Mouse (Mus musculus): ENCODE results near the gene Tmem209. TPM values are rescaled to one million over a fixed set of nuclear protein-coding genes. Genes with fewer than 3 reads are reported as not detected.

Tmem209 gene
- polyA plus RNA-seq, 1 experiment from 2014 or later, result 38.6 TPM

GRCm38 (mm10) chr6:30461755-30462344 is 47.7 kb downstream of the Tmem209 start:
- Histone ChIP-seq H3K27ac (ENCODE audit: low read depth, low read length) (no peak overlapping the region), H3K36me3 (ENCODE audit: control insufficient read depth, insufficient read depth, low read length) (no peaks in the 10 kb centered on the region), H3K9ac (ENCODE audit: low read length) (no peak overlapping the region), H3K27me3 (ENCODE audit: control insufficient read depth, insufficient read depth, low read length) (no peaks in the 10 kb centered on the region), H3K9me3 (ENCODE audit: control insufficient read depth, low read length) (no peaks in the 10 kb centered on the region), H3K4me3 (ENCODE audit: low read depth, low read length) (no peak overlapping the region), H3K4me1 (ENCODE audit: control insufficient read depth, insufficient read depth, low read length) (peaks cover 14% of the 10 kb centered on the region), H3K4me2 (ENCODE audit: low read depth) (no peak overlapping the region)
- ATAC-seq (ENCODE audit: insufficient read depth, low FRiP score, low TSS enrichment) (no peak), DNase-seq (ENCODE audit: low spot score) (no peak)
- 91% methylated on average over 12 of the region's 13 CpGs for WGBS

DNA sequence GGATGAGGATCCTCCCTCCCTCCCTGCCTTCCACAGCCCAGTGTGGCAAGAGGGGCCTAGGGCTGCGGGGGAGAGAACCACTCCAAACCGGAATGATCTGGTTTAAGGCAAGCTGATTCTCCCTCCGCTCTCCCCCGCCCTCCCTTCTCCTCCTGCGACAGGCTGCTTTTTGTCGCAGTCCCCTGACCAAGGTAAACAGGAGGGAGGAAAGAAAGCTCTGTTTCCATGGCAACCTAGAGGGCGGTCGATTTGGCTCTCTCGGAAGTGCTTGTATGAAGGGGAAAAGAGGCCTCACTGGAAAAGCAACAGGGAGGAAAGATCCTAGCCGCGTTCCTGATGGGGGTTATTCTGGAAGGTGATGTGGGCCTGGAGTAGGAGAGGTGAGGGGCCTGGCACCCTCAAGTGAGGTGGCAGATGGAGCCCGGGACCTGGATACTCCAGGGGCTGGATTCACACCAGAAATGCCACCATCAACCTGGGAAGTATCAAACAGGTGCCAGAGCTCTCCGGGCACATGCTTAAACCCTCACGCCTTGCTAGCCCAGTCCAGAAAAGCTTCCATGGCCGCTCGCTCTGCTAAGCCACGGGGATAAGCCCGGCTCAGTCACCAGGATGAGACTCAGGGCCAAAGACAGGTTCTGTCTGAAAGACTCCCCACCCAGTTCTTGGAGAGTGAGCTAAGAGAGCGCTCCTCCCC is 48.7 kb downstream of the Tmem209 start:
- peaks cover 14% of the 10 kb centered on the region for H3K4me1 ChIP-seq (ENCODE audit: control insufficient read depth, insufficient read depth, low read length)
- H3K27ac ChIP-seq (ENCODE audit: low read depth, low read length), result peak overlapping the region; percentile 64
- peak overlapping the region; percentile 16 for H3K4me2 ChIP-seq (ENCODE audit: low read depth)
- H3K27me3 ChIP-seq (ENCODE audit: control insufficient read depth, insufficient read depth, low read length), result no peaks in the 10 kb centered on the region
- no peaks in the 10 kb centered on the region for H3K9me3 ChIP-seq (ENCODE audit: control insufficient read depth, low read length)
- ATAC-seq (ENCODE audit: insufficient read depth, low FRiP score, low TSS enrichment) (peak; percentile 84), DNase-seq (ENCODE audit: low spot score) (peak; percentile 90)
- H3K9ac ChIP-seq (ENCODE audit: low read length), result peak overlapping the region; percentile 78
- no peak overlapping the region for H3K4me3 ChIP-seq (ENCODE audit: low read depth, low read length)
- 20% methylated on average over 16 of the region's 19 CpGs for WGBS
- H3K36me3 ChIP-seq (ENCODE audit: control insufficient read depth, insufficient read depth, low read length), result no peaks in the 10 kb centered on the region

GRCm38 (mm10) chr6:30459811-30460749 is 49.5 kb downstream of the Tmem209 start:
- peaks cover 14% of the 10 kb centered on the region for H3K4me1 ChIP-seq (ENCODE audit: control insufficient read depth, insufficient read depth, low read length)
- peak overlapping the region; percentile 34 for H3K4me3 ChIP-seq (ENCODE audit: low read depth, low read length)
- no peaks in the 10 kb centered on the region for H3K27me3 ChIP-seq (ENCODE audit: control insufficient read depth, insufficient read depth, low read length)
- H3K36me3 ChIP-seq (ENCODE audit: control insufficient read depth, insufficient read depth, low read length), result peaks cover 4% of the 10 kb centered on the region
- ATAC-seq (ENCODE audit: insufficient read depth, low FRiP score, low TSS enrichment), result peak; percentile 18; the same call in 1 of the 2 replicates
- DNase-seq (ENCODE audit: low spot score), result peak; percentile 91
- peak overlapping the region; percentile 64 for H3K27ac ChIP-seq (ENCODE audit: low read depth, low read length)
- H3K9ac ChIP-seq (ENCODE audit: low read length), result peak overlapping the region; percentile 78
- no peaks in the 10 kb centered on the region for H3K9me3 ChIP-seq (ENCODE audit: control insufficient read depth, low read length)
- 6% methylated on average over 40 of the region's 40 CpGs for WGBS
- H3K4me2 ChIP-seq (ENCODE audit: low read depth), result peak overlapping the region; percentile 66

- Histone ChIP-seq H3K4me3 (ENCODE audit: low read depth, low read length) (peak overlapping the region; percentile 34), H3K9me3 (ENCODE audit: control insufficient read depth, low read length) (no peaks in the 10 kb centered on the region), H3K27ac (ENCODE audit: low read depth, low read length) (no peak overlapping the region; the same call in 1 of the 2 replicates), H3K36me3 (ENCODE audit: control insufficient read depth, insufficient read depth, low read length) (peaks cover 5% of the 10 kb centered on the region), H3K4me1 (ENCODE audit: control insufficient read depth, insufficient read depth, low read length) (peaks cover 14% of the 10 kb centered on the region), H3K4me2 (ENCODE audit: low read depth) (peak overlapping the region; percentile 66), H3K9ac (ENCODE audit: low read length) (peak overlapping the region; percentile 78), H3K27me3 (ENCODE audit: control insufficient read depth, insufficient read depth, low read length) (no peaks in the 10 kb centered on the region)
- ATAC-seq (ENCODE audit: insufficient read depth, low FRiP score, low TSS enrichment), result no peak
- WGBS, result 70% methylated on average over 16 of the region's 16 CpGs
- DNase-seq (ENCODE audit: low spot score), result no peak
Measured at GRCm38 (mm10) chr6:30459056-30459747, 50.4 kb downstream of the Tmem209 start.

GRCm38 (mm10) chr6:30458626-30459025 is 51.0 kb downstream of the Tmem209 start:
- no peak overlapping the region for H3K4me3 ChIP-seq (ENCODE audit: low read depth, low read length)
- WGBS, result 83% methylated on average over 5 of the region's 5 CpGs
- H3K4me2 ChIP-seq (ENCODE audit: low read depth), result no peak overlapping the region
- DNase-seq (ENCODE audit: low spot score) (no peak), ATAC-seq (ENCODE audit: insufficient read depth, low FRiP score, low TSS enrichment) (no peak)
- H3K9me3 ChIP-seq (ENCODE audit: control insufficient read depth, low read length), result no peaks in the 10 kb centered on the region
- peaks cover 14% of the 10 kb centered on the region for H3K4me1 ChIP-seq (ENCODE audit: control insufficient read depth, insufficient read depth, low read length)
- no peak overlapping the region for H3K27ac ChIP-seq (ENCODE audit: low read depth, low read length)
- peaks cover 5% of the 10 kb centered on the region for H3K36me3 ChIP-seq (ENCODE audit: control insufficient read depth, insufficient read depth, low read length)
- no peak overlapping the region for H3K9ac ChIP-seq (ENCODE audit: low read length)
- no peaks in the 10 kb centered on the region for H3K27me3 ChIP-seq (ENCODE audit: control insufficient read depth, insufficient read depth, low read length)

- H3K4me3 ChIP-seq (ENCODE audit: low read depth, low read length), result no peak overlapping the region
- WGBS, result 95% methylated on average over 7 of the region's 7 CpGs
Measured at GRCm38 (mm10) chr6:30456991-30457390, 52.6 kb downstream of the Tmem209 start.

DNA sequence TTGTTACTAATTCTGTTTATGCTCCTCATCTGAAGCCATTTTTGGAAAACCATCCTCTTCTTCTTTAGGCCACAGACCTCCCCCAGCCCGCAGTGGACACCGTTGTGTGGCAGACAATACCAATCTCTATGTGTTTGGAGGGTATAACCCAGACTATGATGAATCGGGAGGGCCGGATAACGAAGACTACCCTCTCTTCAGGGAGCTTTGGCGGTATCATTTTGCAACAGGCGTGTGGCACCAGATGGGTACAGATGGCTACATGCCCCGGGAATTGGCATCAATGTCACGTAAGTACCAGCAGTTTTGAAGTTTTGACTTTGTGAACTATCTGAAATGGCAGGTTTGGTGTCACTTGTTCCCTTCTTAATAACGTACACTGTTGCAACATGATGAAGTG is 70.0 kb downstream of the Tmem209 start:
- no peaks in the 10 kb centered on the region for H3K4me1 ChIP-seq (ENCODE audit: control insufficient read depth, insufficient read depth, low read length)
- no peak overlapping the region for H3K4me2 ChIP-seq (ENCODE audit: low read depth)
- H3K36me3 ChIP-seq (ENCODE audit: control insufficient read depth, insufficient read depth, low read length), result peaks cover 14% of the 10 kb centered on the region; the same call in 1 of the 2 replicates
- no peak overlapping the region for H3K4me3 ChIP-seq (ENCODE audit: low read depth, low read length)
- no peak for DNase-seq (ENCODE audit: low spot score)
- ATAC-seq (ENCODE audit: insufficient read depth, low FRiP score, low TSS enrichment), result no peak
- no peak overlapping the region for H3K27ac ChIP-seq (ENCODE audit: low read depth, low read length)
- H3K9me3 ChIP-seq (ENCODE audit: control insufficient read depth, low read length), result no peaks in the 10 kb centered on the region
- 96% methylated on average over 10 of the region's 10 CpGs for WGBS
- no peak overlapping the region for H3K9ac ChIP-seq (ENCODE audit: low read length)
- no peaks in the 10 kb centered on the region for H3K27me3 ChIP-seq (ENCODE audit: control insufficient read depth, insufficient read depth, low read length)

More at GRCm38 (mm10) chr6:30456991-30457390, 52.6 kb downstream of the Tmem209 start:
- Histone ChIP-seq H3K27me3 (ENCODE audit: control insufficient read depth, insufficient read depth, low read length) (no peaks in the 10 kb centered on the region), H3K9ac (ENCODE audit: low read length) (no peak overlapping the region), H3K9me3 (ENCODE audit: control insufficient read depth, low read length) (no peaks in the 10 kb centered on the region), H3K36me3 (ENCODE audit: control insufficient read depth, insufficient read depth, low read length) (peaks cover 10% of the 10 kb centered on the region), H3K4me2 (ENCODE audit: low read depth) (no peak overlapping the region), H3K27ac (ENCODE audit: low read depth, low read length) (no peak overlapping the region), H3K4me1 (ENCODE audit: control insufficient read depth, insufficient read depth, low read length) (peaks cover 14% of the 10 kb centered on the region)
- ATAC-seq (ENCODE audit: insufficient read depth, low FRiP score, low TSS enrichment) (no peak), DNase-seq (ENCODE audit: low spot score) (no peak)

DNA sequence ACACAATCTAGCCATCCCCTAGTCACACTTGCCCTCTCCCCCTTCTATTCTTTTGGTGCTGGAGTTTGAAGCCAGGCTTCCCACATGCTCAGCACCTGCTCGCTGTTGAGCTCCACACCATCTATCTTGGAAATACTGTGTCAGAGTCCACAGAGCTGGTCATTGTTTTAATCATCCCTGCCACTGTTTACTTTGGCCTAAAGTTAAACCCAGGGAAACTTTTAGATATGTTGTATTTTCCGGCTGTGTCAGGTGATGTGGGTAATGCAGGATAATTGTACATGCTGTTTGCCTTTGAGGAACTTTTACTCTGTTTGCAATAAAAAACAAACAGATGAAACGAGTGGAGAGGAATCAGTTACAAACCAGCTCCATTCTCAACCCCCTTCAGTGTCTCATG is 72.5 kb downstream of the Tmem209 start:
- H3K27ac ChIP-seq (ENCODE audit: low read depth, low read length), result no peak overlapping the region
- peaks cover 4% of the 10 kb centered on the region; the same call in 1 of the 2 replicates for H3K36me3 ChIP-seq (ENCODE audit: control insufficient read depth, insufficient read depth, low read length)
- no peak overlapping the region for H3K9ac ChIP-seq (ENCODE audit: low read length)
- no peak for ATAC-seq (ENCODE audit: insufficient read depth, low FRiP score, low TSS enrichment)
- no peak for DNase-seq (ENCODE audit: low spot score)
- H3K4me1 ChIP-seq (ENCODE audit: control insufficient read depth, insufficient read depth, low read length), result no peaks in the 10 kb centered on the region
- no peaks in the 10 kb centered on the region for H3K9me3 ChIP-seq (ENCODE audit: control insufficient read depth, low read length)
- no peak overlapping the region for H3K4me3 ChIP-seq (ENCODE audit: low read depth, low read length)
- 71% methylated on average over 3 of the region's 3 CpGs for WGBS
- no peak overlapping the region for H3K4me2 ChIP-seq (ENCODE audit: low read depth)
- H3K27me3 ChIP-seq (ENCODE audit: control insufficient read depth, insufficient read depth, low read length), result no peaks in the 10 kb centered on the region
